In genomic region chr1:51478262-51479026, GRCm38 (mm10) we compare ENCODE assay signal across 8 mouse cellular contexts. TPM values are rescaled to one million over a fixed set of nuclear protein-coding genes. Genes with fewer than 3 reads are reported as not detected.
DNase-seq lines count a peak whose midpoint lies in the region; ATAC-seq and TF ChIP-seq lines count a peak whose summit lies in the region.

Gene Nabp1, minus strand, starts transcription at chr1:51478425.

- H3K4me1 ChIP-seq in bone marrow, adult 2 months (ENCODE audit: control insufficient read depth, insufficient read depth, low read length): peaks cover 1% of the 10 kb centered on the region; the same call in 1 of the 2 replicates
- 0 out of 2 replicates have a peak, but pooled peaks cover 5% of the 10 kb centered on the region for H3K4me1 ChIP-seq in embryonic facial prominence, embryonic 15.5 days
- H3K4me1 ChIP-seq in limb, embryonic 14.5 days (ENCODE audit: control insufficient read depth, insufficient read depth, low read length): no peaks in the 10 kb centered on the region
- H3K4me1 ChIP-seq in midbrain, postnatal 0 days (ENCODE audit: insufficient read depth, low read length): no peaks in the 10 kb centered on the region

- H3K4me3 ChIP-seq in bone marrow, adult 2 months (replicated peaks; ENCODE audit: control insufficient read depth, low read depth, low read length): peak within 1 kb of the TSS; percentile 98
- H3K4me3 ChIP-seq in embryonic facial prominence, embryonic 15.5 days (replicated peaks): peak within 1 kb of the TSS; percentile 67
- peak within 1 kb of the TSS; percentile 71 for H3K4me3 ChIP-seq in limb, embryonic 14.5 days (replicated peaks; ENCODE audit: low read length)
- H3K4me3 ChIP-seq in midbrain, postnatal 0 days (ENCODE audit: low read depth, low read length): peak within 1 kb of the TSS; percentile 61

- TF ChIP-seq CTCF in bone marrow, adult 2 months (IDR thresholded peaks at IDR 0.05; ENCODE audit: control insufficient read depth, insufficient read depth, low read length): peak; percentile 31; the same call in 1 of the 2 replicates
- TF ChIP-seq CTCF in midbrain, postnatal 0 days (IDR thresholded peaks at IDR 0.05): peak; percentile 69

- H3K27ac ChIP-seq in bone marrow, adult 2 months (ENCODE audit: control insufficient read depth, insufficient read depth, low read depth, low read length, poor library complexity): peak within 1 kb of the TSS; percentile 91
- peak within 1 kb of the TSS; percentile 84 for H3K27ac ChIP-seq in embryonic facial prominence, embryonic 15.5 days (replicated peaks)
- peak within 1 kb of the TSS; percentile 48 for H3K27ac ChIP-seq in limb, embryonic 14.5 days (replicated peaks; ENCODE audit: low read depth, low read length)
- peak within 1 kb of the TSS; percentile 70 for H3K27ac ChIP-seq in midbrain, postnatal 0 days (ENCODE audit: low read depth, low read length)

- no peaks in the 10 kb centered on the region for H3K9me3 ChIP-seq in embryonic facial prominence, embryonic 15.5 days (replicated peaks)
- no peaks in the 10 kb centered on the region for H3K9me3 ChIP-seq in limb, embryonic 14.5 days (ENCODE audit: control insufficient read depth, low read length)
- no peaks in the 10 kb centered on the region for H3K9me3 ChIP-seq in midbrain, postnatal 0 days (ENCODE audit: low read length)

- WGBS in bone marrow, adult 2 months: under 1% methylated on average over 51 of the region's 51 CpGs
- under 1% methylated on average over 51 of the region's 51 CpGs for WGBS in embryonic facial prominence, embryonic 15.5 days
- WGBS in limb, embryonic 14.5 days: under 1% methylated on average over 47 of the region's 51 CpGs
- under 1% methylated on average over 49 of the region's 51 CpGs for WGBS in midbrain, postnatal 0 days

- H3K36me3 ChIP-seq in embryonic facial prominence, embryonic 15.5 days: no peaks in the 10 kb centered on the region
- no peaks in the 10 kb centered on the region for H3K36me3 ChIP-seq in limb, embryonic 14.5 days (ENCODE audit: control insufficient read depth, insufficient read depth, low read length)
- no peaks in the 10 kb centered on the region for H3K36me3 ChIP-seq in midbrain, postnatal 0 days (ENCODE audit: insufficient read depth, low read length)

- peak within 1 kb of the TSS; percentile 97 for H3K4me2 ChIP-seq in embryonic facial prominence, embryonic 15.5 days (replicated peaks)
- peak within 1 kb of the TSS; percentile 98 for H3K4me2 ChIP-seq in limb, embryonic 14.5 days (replicated peaks; ENCODE audit: low read depth, low read length, severe bottlenecking)
- H3K4me2 ChIP-seq in midbrain, postnatal 0 days (ENCODE audit: low read depth, low read length, poor library complexity, severe bottlenecking): peak within 1 kb of the TSS; percentile 98

- no peaks in the 10 kb centered on the region for H3K27me3 ChIP-seq in embryonic facial prominence, embryonic 15.5 days
- H3K27me3 ChIP-seq in limb, embryonic 14.5 days (ENCODE audit: control insufficient read depth, insufficient read depth, low read length): no peaks in the 10 kb centered on the region
- H3K27me3 ChIP-seq in midbrain, postnatal 0 days (ENCODE audit: insufficient read depth, low read length): no peaks in the 10 kb centered on the region

- peak; percentile 100 for ATAC-seq in embryonic facial prominence, embryonic 15.5 days (ENCODE audit: insufficient number of reproducible peaks, low FRiP score, low TSS enrichment, low read depth)
- ATAC-seq in limb, embryonic 14.5 days (ENCODE audit: low FRiP score, low read depth): peak; percentile 100
- peak; percentile 99 for ATAC-seq in midbrain, postnatal 0 days (ENCODE audit: low FRiP score)

- TF ChIP-seq POLR2A in bone marrow, adult 2 months (IDR thresholded peaks at IDR 0.05; ENCODE audit: borderline replicate concordance, control insufficient read depth, low read depth, low read length): peak; percentile 100
- peak; percentile 97 for TF ChIP-seq POLR2A in limb, embryonic 14.5 days (IDR thresholded peaks at IDR 0.05; ENCODE audit: borderline replicate concordance, extremely low read depth, insufficient read depth, insufficient read length)

- peak; percentile 99 for DNase-seq in 416B (ENCODE audit: low read depth)
- DNase-seq in heart, adult 8-10 months (ENCODE audit: low spot score): peak; percentile 99
- peak; percentile 99 for DNase-seq in kidney, adult 9 months
- peak; percentile 99 for DNase-seq in limb, embryonic 14.5 days (ENCODE audit: low spot score)
- peak; percentile 98 for DNase-seq in midbrain, postnatal 0 days (ENCODE audit: low spot score)
- DNase-seq in spleen, postnatal 14 days (ENCODE audit: low spot score in 2 of 2): peak; percentile 98 to 99

- peak within 1 kb of the TSS; percentile 65 for H3K9ac ChIP-seq in embryonic facial prominence, embryonic 15.5 days
- peak within 1 kb of the TSS; percentile 54 for H3K9ac ChIP-seq in limb, embryonic 14.5 days (ENCODE audit: low read depth, low read length, severe bottlenecking)
- peak within 1 kb of the TSS; percentile 67 for H3K9ac ChIP-seq in midbrain, postnatal 0 days (replicated peaks; ENCODE audit: low read length, poor library complexity, severe bottlenecking)

RNA-seq across cellular contexts. Expression of gene Nabp1, which starts in this region (rescaled TPM):
- polyA plus RNA-seq in bone marrow, adult 2 months (2011; ENCODE audit: insufficient read depth, insufficient read length, low replicate concordance, missing spikeins): 5.9 and 9.8 TPM in 2 replicates
- polyA plus RNA-seq in embryonic facial prominence, embryonic 15.5 days (2015; fragmentation: Nextera tagmentation; extraction: Ambion mirVana): 7.8 and 8.0 TPM in 2 replicates
- 10 to 100 TPM; 32.4 to 66.3 (median 47.5) TPM for total RNA-seq in heart, adult 8-10 months (2022)
- polyA plus RNA-seq in limb, embryonic 14.5 days (2012; rRNA removed): 5.4 and 7.0 TPM in 2 replicates
- 8.6 and 8.8 TPM in 2 replicates for polyA plus RNA-seq in limb, embryonic 14.5 days (2014; fragmentation: Nextera tagmentation; extraction: Ambion mirVana)
- total RNA-seq in midbrain, postnatal 0 days (2014; rRNA removed): 3.5 and 6.1 TPM in 2 replicates
- polyA plus RNA-seq in midbrain, postnatal 0 days (2015; fragmentation: Nextera tagmentation; extraction: Ambion mirVana): 4.1 and 4.3 TPM in 2 replicates

Comparison
In these comparisons a context has a peak if more than half of its experiments do, and no peak if none do; other contexts are left out.
1. Peak in every context shown above with its lines: DNase-seq, ATAC-seq, H3K4me3 ChIP-seq and H3K27ac ChIP-seq.